ENCODE assay signal across 20 mouse cellular contexts in genomic region chr3:32691841-32692240, GRCm38 (mm10).
"Had no signal": no experiment of that assay in that cellular context is flagged by ENCODE, and none has a peak within 500 bp of the region (broad histone marks: within the 10 kb centered on the region; RNA-seq: fewer than 3 reads in every experiment).

No protein-coding gene starts in this region.

- DNase-seq: lung, adult 2 months; lung, postnatal 14 days; lung, postnatal 36 days; retina, postnatal 1 day; right cerebral cortex, adult 18-20 months; right cerebral cortex, postnatal 25 days; right cerebral cortex, postnatal 4 days; spleen, adult 18-20 months; thymus, adult 18-20 months; thymus, postnatal 14 days; thymus, postnatal 36 days had no signal

- H3K9me3 ChIP-seq: lung, embryonic 15.5 days; megakaryocyte, embryonic 14.5 days; midbrain, embryonic 13.5 days; midbrain, embryonic 15.5 days; neural tube, embryonic 13.5 days; neural tube, embryonic 15.5 days had no signal

- H3K9ac ChIP-seq: lung, embryonic 15.5 days; midbrain, embryonic 13.5 days; midbrain, embryonic 15.5 days; neural tube, embryonic 13.5 days; neural tube, embryonic 15.5 days had no signal

- H3K27ac ChIP-seq: lung, embryonic 15.5 days; macrophage; midbrain, embryonic 13.5 days; midbrain, embryonic 15.5 days; neural tube, embryonic 13.5 days; neural tube, embryonic 15.5 days had no signal

- ATAC-seq: lung, postnatal 0 days; midbrain, embryonic 13.5 days; midbrain, embryonic 15.5 days had no signal

- H3K4me2 ChIP-seq: lung, embryonic 15.5 days; midbrain, embryonic 11.5 days; midbrain, embryonic 13.5 days; midbrain, embryonic 15.5 days; neural tube, embryonic 13.5 days; neural tube, embryonic 15.5 days had no signal

- H3K27me3 ChIP-seq: lung, embryonic 15.5 days; megakaryocyte, embryonic 14.5 days; midbrain, embryonic 13.5 days; midbrain, embryonic 15.5 days; neural tube, embryonic 13.5 days; neural tube, embryonic 15.5 days had no signal

- H3K36me3 ChIP-seq: lung, embryonic 15.5 days; midbrain, embryonic 13.5 days; midbrain, embryonic 15.5 days; neural tube, embryonic 13.5 days; neural tube, embryonic 15.5 days had no signal

- H3K4me1 ChIP-seq: lung, embryonic 15.5 days; midbrain, embryonic 13.5 days; midbrain, embryonic 15.5 days; neural tube, embryonic 13.5 days; neural tube, embryonic 15.5 days had no signal

- H3K4me3 ChIP-seq: lung, embryonic 15.5 days; megakaryocyte, embryonic 14.5 days; midbrain, embryonic 13.5 days; midbrain, embryonic 15.5 days; neural tube, embryonic 13.5 days; neural tube, embryonic 15.5 days had no signal
